Mouse (Mus musculus) megakaryocyte, adult 5-6 weeks (primary cell): ENCODE results near the gene Igsf8. TPM values are rescaled to one million over a fixed set of nuclear protein-coding genes. Genes with fewer than 3 reads are reported as not detected.

ENCODE experiments used
- ATAC-seq: 2 replicates; pipeline ENCODE4 v1.8.0; 2016; ENCODE audit warnings: mild to moderate bottlenecking, inconsistent platforms; ENCODE audit not compliant: poor library complexity, severe bottlenecking
- total RNA-seq, 2 experiments: library from RNA; stranded (forward) in 1 of 2; stranded (reverse) in 1 of 2; fragments of 153-499, 151-499 nt in 1 of 2; fragments of 221-1000, 200-1000 nt in 1 of 2; gene quantifications; 2 replicates each; pipeline versions ENCODE4 v1.2.3 to v1.2.4; 2015 to 2017

Gene Igsf8
- total RNA-seq, 2 experiments from 2014 or later = 29.6 to 34.4 TPM

- ATAC-seq = no peak
Measured at GRCm38 (mm10) chr1:172301180-172301579, 39.7 kb downstream of the Igsf8 start.

GRCm38 (mm10) chr1:172302311-172302710 is 40.9 kb downstream of the Igsf8 start:
- peak; percentile 43; the same call in 1 of the 2 replicates for ATAC-seq

- no peak for ATAC-seq
Measured at GRCm38 (mm10) chr1:172302851-172303250, 41.4 kb downstream of the Igsf8 start.

- no peak for ATAC-seq
Measured at GRCm38 (mm10) chr1:172304443-172304842, 43.0 kb downstream of the Igsf8 start.

- ATAC-seq = no peak
Measured at GRCm38 (mm10) chr1:172305153-172305552, 43.7 kb downstream of the Igsf8 start.

- ATAC-seq = no peak
Measured at GRCm38 (mm10) chr1:172305635-172306034, 44.2 kb downstream of the Igsf8 start.

GRCm38 (mm10) chr1:172306196-172306595 is 44.8 kb downstream of the Igsf8 start:
- ATAC-seq = peak; percentile 50

- no peak for ATAC-seq
Measured at GRCm38 (mm10) chr1:172306885-172307284, 45.4 kb downstream of the Igsf8 start.

- ATAC-seq = no peak
Measured at GRCm38 (mm10) chr1:172307936-172308335, 46.5 kb downstream of the Igsf8 start.

GRCm38 (mm10) chr1:172308409-172308808 is 47.0 kb downstream of the Igsf8 start:
- ATAC-seq = no peak

- peak; percentile 38 for ATAC-seq
Measured at GRCm38 (mm10) chr1:172309699-172310398, 48.4 kb downstream of the Igsf8 start.

GRCm38 (mm10) chr1:172311248-172311906 is 49.9 kb downstream of the Igsf8 start:
- ATAC-seq = peak; percentile 29

- ATAC-seq = peak; percentile 58
Measured at GRCm38 (mm10) chr1:172311921-172312767, 50.7 kb downstream of the Igsf8 start.

- ATAC-seq = no peak
Measured at GRCm38 (mm10) chr1:172312768-172313561, 51.5 kb downstream of the Igsf8 start.

GRCm38 (mm10) chr1:172313613-172314411 is 52.4 kb downstream of the Igsf8 start:
- no peak for ATAC-seq

- no peak for ATAC-seq
Measured at GRCm38 (mm10) chr1:172314911-172315310, 53.5 kb downstream of the Igsf8 start.

GRCm38 (mm10) chr1:172317431-172317830 is 56.0 kb downstream of the Igsf8 start:
- ATAC-seq = no peak

- no peak for ATAC-seq
Measured at GRCm38 (mm10) chr1:172317946-172318345, 56.5 kb downstream of the Igsf8 start.

- no peak for ATAC-seq
Measured at GRCm38 (mm10) chr1:172318424-172319035, 57.1 kb downstream of the Igsf8 start.
